Mouse (Mus musculus) mouse embryonic stem cell (cell line): ENCODE data around the gene Snx15.
"Not testable (repeated sequence)": the region's sequence is repeated elsewhere in the genome, so short reads cannot be mapped to it uniquely, and the experiment has no call there.

Source experiments
- in situ Hi-C, 2 experiments: fragments of 300-500 bp; cut with MboI; formaldehyde crosslinking; loops; 1 replicate in 1 of 2; 3 replicates in 1 of 2; pipeline ENCODE4 v1.14.3; 2019 to 2020; ENCODE audit warnings: low sequenced_read_pairs in 2 of 2, low pct_unique_long_range_greater_than_20kb in 1 of 2, mixed read lengths in 1 of 2; ENCODE audit not compliant: unreplicated experiment in 1 of 2

Snx15 gene

GRCm38 (mm10) chr19:6127760-6128341, at the start of gene Snx15:
TSS of gene Snx15 (minus strand) at chr19:6128304.
- in situ Hi-C loops, result loop anchor here (5.0 to 10.0 kb wide), 3 partner anchors 91 to 166 kb away; partner anchors contain the start of genes Pola2 (in 2 of the 2) and Capn1 (in 1 of the 2)

GRCm38 (mm10) chr19:6174771-6175170, 46.7 kb upstream of the Snx15 start:
- in situ Hi-C loops, result no loop called here

GRCm38 (mm10) chr19:6171215-6171614, 43.1 kb upstream of the Snx15 start:
- in situ Hi-C loops, result no loop called here

GRCm38 (mm10) chr19:6166750-6167149, 38.6 kb upstream of the Snx15 start:
- in situ Hi-C loops, result no loop called here

GRCm38 (mm10) chr19:6163872-6164547, 35.9 kb upstream of the Snx15 start:
- in situ Hi-C loops, result no loop called here

GRCm38 (mm10) chr19:6157220-6157619, 29.1 kb upstream of the Snx15 start:
- in situ Hi-C loops, result no loop called here

GRCm38 (mm10) chr19:6156372-6156771, 28.3 kb upstream of the Snx15 start:
- in situ Hi-C loops, result no loop called here

- in situ Hi-C loops, result no loop called here
Measured at GRCm38 (mm10) chr19:6155174-6155573, 27.1 kb upstream of the Snx15 start.

GRCm38 (mm10) chr19:6144842-6145241, 16.7 kb upstream of the Snx15 start:
- in situ Hi-C loops, result no loop called here

GRCm38 (mm10) chr19:6141394-6141749, 13.3 kb upstream of the Snx15 start, which contains the start of gene Arl2:
TSS of gene Arl2 (minus strand) at chr19:6141548.
- in situ Hi-C loops, result no loop called here

- in situ Hi-C loops, result no loop called here
Measured at GRCm38 (mm10) chr19:6140678-6141393, 12.7 kb upstream of the Snx15 start, which contains the start of gene Batf2. TSS of gene Batf2 (plus strand) at chr19:6140983.

GRCm38 (mm10) chr19:6140374-6140677, 12.2 kb upstream of the Snx15 start:
- in situ Hi-C loops, result no loop called here

GRCm38 (mm10) chr19:6139701-6140100, 11.6 kb upstream of the Snx15 start:
- in situ Hi-C loops, result no loop called here

GRCm38 (mm10) chr19:6136397-6136796, 8.3 kb upstream of the Snx15 start:
- in situ Hi-C loops, result no loop called here

- in situ Hi-C loops, result not testable (repeated sequence)
Measured at GRCm38 (mm10) chr19:6133197-6133596, 5.1 kb upstream of the Snx15 start.

- in situ Hi-C loops, result no loop called here
Measured at GRCm38 (mm10) chr19:6132171-6132827, 4.2 kb upstream of the Snx15 start.

- in situ Hi-C loops, result not testable (repeated sequence)
Measured at GRCm38 (mm10) chr19:6130414-6131128, 2.5 kb upstream of the Snx15 start.

- in situ Hi-C loops, result loop anchor here (5.0 to 10.0 kb wide), 3 partner anchors 90 to 165 kb away; partner anchors contain the start of genes Pola2 (in 2 of the 2) and Capn1 (in 1 of the 2)
Measured at GRCm38 (mm10) chr19:6126789-6127580, 1.1 kb downstream of the Snx15 start.
